In genomic region chr6:125345625-125346024, GRCm38 (mm10) we compare ENCODE assay signal across 27 mouse cellular contexts. TPM values are rescaled to one million over a fixed set of nuclear protein-coding genes. Genes with fewer than 3 reads are reported as not detected.
DNase-seq lines count a peak whose midpoint lies in the region; ATAC-seq and TF ChIP-seq lines count a peak whose summit lies in the region.
"Had no signal": no experiment of that assay in that cellular context is flagged by ENCODE, and none has a peak within 500 bp of the region (broad histone marks: within the 10 kb centered on the region; RNA-seq: fewer than 3 reads in every experiment).

No protein-coding gene starts in this region.

- no peak for TF ChIP-seq POLR2A in bone marrow macrophage, adult 2 months (IDR thresholded peaks at IDR 0.05; ENCODE audit: borderline replicate concordance, low read depth, low read length)

- no peak overlapping the region for H3K4me2 ChIP-seq in stomach, embryonic 16.5 days (ENCODE audit: low read depth, low read length)
- H3K4me2 ChIP-seq: embryonic facial prominence, embryonic 13.5 days; heart, embryonic 11.5 days; midbrain, embryonic 15.5 days had no signal

- no peak overlapping the region for H3K4me3 ChIP-seq in bone marrow macrophage, adult 2 months (ENCODE audit: insufficient read depth, low read length)
- no peak overlapping the region for H3K4me3 ChIP-seq in stomach, embryonic 16.5 days (replicated peaks; ENCODE audit: low read length)
- H3K4me3 ChIP-seq: embryonic facial prominence, embryonic 13.5 days; forebrain, embryonic 10.5 days; midbrain, embryonic 15.5 days had no signal

- WGBS in stomach, embryonic 16.5 days, result 77% methylated on average over 1 of the region's 1 CpGs

- H3K27ac ChIP-seq in bone marrow macrophage, adult 2 months (ENCODE audit: insufficient read depth, low read depth, low read length), result peak overlapping the region; percentile 36
- H3K27ac ChIP-seq in stomach, embryonic 16.5 days (ENCODE audit: low read length), result peak overlapping the region; percentile 79
- H3K27ac ChIP-seq: embryonic facial prominence, embryonic 13.5 days; forebrain, embryonic 10.5 days; liver, embryonic 14.5 days; midbrain, embryonic 15.5 days had no signal

- peak; percentile 65 for DNase-seq in lung, postnatal 36 days
- no peak for DNase-seq in lung, postnatal 14 days
- no peak for DNase-seq in layer of hippocampus, adult 18-20 months (ENCODE audit: low spot score in 2 of 2)
- DNase-seq in urinary bladder, postnatal 25 days (ENCODE audit: low spot score), result no peak
- DNase-seq in cerebellum, postnatal 36 days, result no peak
- DNase-seq: adrenal gland, adult 2 months; cerebellum, adult 11 months; gastrocnemius, postnatal 10 days; heart, postnatal 14 days; kidney, postnatal 4 days; left cerebral cortex, postnatal 4 days; spleen, adult 18-20 months had no signal

- no peak for TF ChIP-seq CTCF in bone marrow macrophage, adult 2 months (IDR thresholded peaks at IDR 0.05; ENCODE audit: low read depth, low read length)

- no peak overlapping the region for H3K9ac ChIP-seq in stomach, embryonic 16.5 days (ENCODE audit: low read length)
- H3K9ac ChIP-seq: embryonic facial prominence, embryonic 13.5 days; liver, embryonic 14.5 days; midbrain, embryonic 15.5 days had no signal

- H3K27me3 ChIP-seq in stomach, embryonic 16.5 days (ENCODE audit: control insufficient read depth, insufficient read depth, low read length), result no peaks in the 10 kb centered on the region
- H3K27me3 ChIP-seq: embryonic facial prominence, embryonic 13.5 days had no signal

- ATAC-seq in megakaryocyte, adult 5-6 weeks (ENCODE audit: poor library complexity, severe bottlenecking), result peak; percentile 57
- ATAC-seq in stomach, embryonic 16.5 days (ENCODE audit: insufficient read depth, low FRiP score), result no peak
- ATAC-seq: CD4-positive, CD25-positive, alpha-beta regulatory T cell, adult 4 months; hindbrain, embryonic 16.5 days; midbrain, embryonic 15.5 days had no signal

- no peaks in the 10 kb centered on the region for H3K9me3 ChIP-seq in stomach, embryonic 16.5 days (replicated peaks; ENCODE audit: control insufficient read depth, low read length)
- H3K9me3 ChIP-seq: embryonic facial prominence, embryonic 13.5 days; forebrain, embryonic 10.5 days; midbrain, embryonic 15.5 days had no signal

- H3K36me3 ChIP-seq in stomach, embryonic 16.5 days (ENCODE audit: control insufficient read depth, insufficient read depth, low read length), result no peaks in the 10 kb centered on the region
- H3K36me3 ChIP-seq: embryonic facial prominence, embryonic 13.5 days; forebrain, embryonic 10.5 days; G1E; midbrain, embryonic 15.5 days had no signal

- H3K4me1 ChIP-seq in bone marrow macrophage, adult 2 months (ENCODE audit: control insufficient read depth, insufficient read depth, low read length), result peaks cover 42% of the 10 kb centered on the region
- peaks cover 32% of the 10 kb centered on the region for H3K4me1 ChIP-seq in stomach, embryonic 16.5 days (ENCODE audit: control insufficient read depth, insufficient read depth, low read length)

RNA-seq across cellular contexts. Expression of gene Tnfrsf1a, which starts 3.5 kb away (rescaled TPM):
- polyA plus RNA-seq in bone marrow macrophage, adult 2 months (2012; ENCODE audit: insufficient read depth, insufficient read length, missing spikeins), result 145 and 152 TPM in 2 replicates
- 96.4 and 101 TPM in 2 replicates for total RNA-seq in megakaryocyte, adult 5-6 weeks (2015)
- total RNA-seq in megakaryocyte, adult 5-6 weeks (2017), result 90.2 and 116 TPM in 2 replicates
- 82.6 and 91.1 TPM in 2 replicates for polyA plus RNA-seq in stomach, embryonic 16.5 days (2015; fragmentation: Nextera tagmentation; extraction: Ambion mirVana)
- 10 to 100 TPM; 11.7 to 11.8 TPM for total RNA-seq in layer of hippocampus, adult 18-20 months (2021)
- total RNA-seq: G1E had no signal

RNA-seq across cellular contexts. Expression of gene Scnn1a, which starts 25.2 kb away (rescaled TPM):
- 0.88 and 1.1 TPM in 2 replicates for polyA plus RNA-seq in bone marrow macrophage, adult 2 months (2012; ENCODE audit: insufficient read depth, insufficient read length, missing spikeins)
- 9.0 and 9.5 TPM in 2 replicates for total RNA-seq in megakaryocyte, adult 5-6 weeks (2015)
- 0.99 and 1.6 TPM in 2 replicates for total RNA-seq in megakaryocyte, adult 5-6 weeks (2017)
- polyA plus RNA-seq in stomach, embryonic 16.5 days (2015; fragmentation: Nextera tagmentation; extraction: Ambion mirVana), result 5.8 and 9.7 TPM in 2 replicates
- 1 to 10 TPM; 3.6 to 6.6 TPM for total RNA-seq in layer of hippocampus, adult 18-20 months (2021)
- polyA plus RNA-seq: CD4-positive, CD25-positive, alpha-beta regulatory T cell, adult 4 months; G1E had no signal

RNA-seq across cellular contexts. Expression of gene Ltbr, which starts 31.9 kb away (rescaled TPM):
- polyA plus RNA-seq in bone marrow macrophage, adult 2 months (2012; ENCODE audit: insufficient read depth, insufficient read length, missing spikeins), result 55.6 and 60.0 TPM in 2 replicates
- total RNA-seq in megakaryocyte, adult 5-6 weeks (2015), result 30.0 and 30.6 TPM in 2 replicates
- total RNA-seq in megakaryocyte, adult 5-6 weeks (2017), result 57.1 and 59.9 TPM in 2 replicates
- 69.4 and 73.1 TPM in 2 replicates for polyA plus RNA-seq in stomach, embryonic 16.5 days (2015; fragmentation: Nextera tagmentation; extraction: Ambion mirVana)
- total RNA-seq in layer of hippocampus, adult 18-20 months (2021), result 1 to 10 TPM; 6.5 to 7.4 TPM
- total RNA-seq: G1E had no signal
- polyA plus RNA-seq: G1E had no signal

RNA-seq across cellular contexts. Expression of gene Plekhg6, which starts 35.0 kb away (rescaled TPM):
- not detected in 2 replicates for polyA plus RNA-seq in bone marrow macrophage, adult 2 months (2012; ENCODE audit: insufficient read depth, insufficient read length, missing spikeins)
- total RNA-seq in megakaryocyte, adult 5-6 weeks (2015), result not detected in 2 replicates
- not detected in 2 replicates for total RNA-seq in megakaryocyte, adult 5-6 weeks (2017)
- 6.3 and 8.2 TPM in 2 replicates for polyA plus RNA-seq in stomach, embryonic 16.5 days (2015; fragmentation: Nextera tagmentation; extraction: Ambion mirVana)
- total RNA-seq in layer of hippocampus, adult 18-20 months (2021), result under 1 TPM; 0.13 to 0.17 TPM
- total RNA-seq: G1E; heart, postnatal 14 days; layer of hippocampus, postnatal 14 days; left cerebral cortex, postnatal 4 days had no signal
- polyA plus RNA-seq: G1E; heart, embryonic 11.5 days had no signal

RNA-seq across cellular contexts. Expression of gene Tuba3a, which starts 59.8 kb away (rescaled TPM):
- not detected in 2 replicates for polyA plus RNA-seq in bone marrow macrophage, adult 2 months (2012; ENCODE audit: insufficient read depth, insufficient read length, missing spikeins)
- not detected in 2 replicates for total RNA-seq in megakaryocyte, adult 5-6 weeks (2015)
- total RNA-seq in megakaryocyte, adult 5-6 weeks (2017), result not detected in 2 replicates
- polyA plus RNA-seq in stomach, embryonic 16.5 days (2015; fragmentation: Nextera tagmentation; extraction: Ambion mirVana), result 0.26 TPM in 1 of 2 replicates, not detected in the other
- not detected for total RNA-seq in layer of hippocampus, adult 18-20 months (2021)
- total RNA-seq: adrenal gland, adult 2 months; G1E; gastrocnemius, postnatal 10 days; heart, postnatal 14 days; layer of hippocampus, postnatal 14 days; left cerebral cortex, postnatal 4 days had no signal
- polyA plus RNA-seq: adrenal gland, adult 2 months; brain, embryonic 14.5 days; cortical plate, adult 2 months; G1E; liver, embryonic 14.5 days; midbrain, embryonic 15.5 days; stomach, embryonic 14.5 days had no signal

Comparison
In these comparisons a context has a peak if more than half of its experiments do, and no peak if none do; other contexts are left out.
1. RNA of gene Tnfrsf1a, which starts 3.5 kb away (total RNA-seq): 90.2 to 116 TPM in megakaryocyte, adult 5-6 weeks; 11.7 to 11.8 TPM in layer of hippocampus, adult 18-20 months; every median in the first group is over 4 times any median in the second.